Mouse (Mus musculus): ENCODE data around the gene Ecd. TPM values are rescaled to one million over a fixed set of nuclear protein-coding genes. Genes with fewer than 3 reads are reported as not detected.
A peak's percentile ranks its signal among the peaks of the same experiment; 100 is the strongest.

The Ecd gene
- polyA plus RNA-seq, 1 experiment = 67.2 TPM

DNA sequence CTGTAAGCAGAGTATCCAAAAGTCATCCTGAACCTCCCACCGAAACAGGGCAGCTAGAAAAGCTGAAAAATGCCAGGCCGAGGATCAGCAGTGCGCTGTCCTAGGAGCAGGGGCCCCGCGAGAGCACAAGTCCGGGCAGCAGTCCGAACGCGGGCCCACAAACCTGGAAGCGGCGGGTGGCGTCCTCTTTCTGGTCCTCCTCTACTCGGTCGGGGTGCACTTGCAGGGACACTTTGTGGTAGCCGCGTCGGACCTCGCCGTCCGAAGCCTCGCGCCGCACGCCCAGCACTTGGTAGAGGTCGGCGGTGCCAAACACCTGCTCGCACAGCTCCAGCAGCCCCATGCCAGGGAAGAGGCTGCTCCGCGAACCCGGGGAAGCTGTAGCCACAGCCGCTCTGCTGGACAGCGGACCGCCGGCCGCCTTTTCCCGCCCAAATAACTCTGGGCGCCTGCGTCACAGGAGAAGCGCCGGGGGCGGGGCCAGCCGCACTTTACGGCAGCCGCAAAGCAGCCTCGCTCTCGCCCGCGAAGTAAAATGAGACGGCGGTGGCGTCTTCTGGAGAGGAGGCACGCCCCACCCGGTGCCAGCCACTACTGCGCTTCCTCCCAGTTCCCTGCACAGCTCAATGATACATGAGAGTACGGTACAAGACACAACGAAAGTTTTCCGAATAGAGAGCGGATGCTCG, 40.7 kb upstream of the Ecd start, which contains the start of gene Dnajc9:
Gene Dnajc9 (minus strand): TSS at position 470 of the 689 bp plus-strand sequence.
- peak within 1 kb of the TSS; percentile 96 for H3K4me3 ChIP-seq (ENCODE audit: low read depth, low read length)
- no peaks in the 10 kb centered on the region for H3K4me1 ChIP-seq (ENCODE audit: control insufficient read depth, insufficient read depth, low read length)
- no peaks in the 10 kb centered on the region for H3K9me3 ChIP-seq (replicated peaks; ENCODE audit: control insufficient read depth, insufficient read depth, low read length, poor library complexity, severe bottlenecking)
- TF ChIP-seq EP300 (IDR thresholded peaks at IDR 0.05; ENCODE audit: insufficient read depth, low read depth, low read length) (peak; percentile 30; the same call in 1 of the 2 replicates), CTCF (IDR thresholded peaks at IDR 0.05; ENCODE audit: low read depth, low read length) (no peak), POLR2A (IDR thresholded peaks at IDR 0.05; ENCODE audit: insufficient read depth, low read length) (no peak)
- H3K27me3 ChIP-seq (ENCODE audit: control insufficient read depth, insufficient read depth, low read length, poor library complexity, severe bottlenecking) = no peaks in the 10 kb centered on the region
- H3K36me3 ChIP-seq (ENCODE audit: control insufficient read depth, insufficient read depth, low read length, poor library complexity, severe bottlenecking) = peaks cover 43% of the 10 kb centered on the region
- H3K27ac ChIP-seq (ENCODE audit: insufficient read depth, low read length) = peak within 1 kb of the TSS; percentile 10
- peak within 1 kb of the TSS; percentile 79 for H3K9ac ChIP-seq (ENCODE audit: low read depth, poor library complexity, severe bottlenecking)

GRCm38 (mm10) chr14:20379753-20380430, 32.0 kb upstream of the Ecd start:
- Histone ChIP-seq H3K36me3 (ENCODE audit: control insufficient read depth, insufficient read depth, low read length, poor library complexity, severe bottlenecking) (0 out of 2 replicates have a peak, but pooled peaks cover 2% of the 10 kb centered on the region), H3K9me3 (replicated peaks; ENCODE audit: control insufficient read depth, insufficient read depth, low read length, poor library complexity, severe bottlenecking) (no peaks in the 10 kb centered on the region), H3K9ac (ENCODE audit: low read depth, poor library complexity, severe bottlenecking) (no peak overlapping the region), H3K4me1 (ENCODE audit: control insufficient read depth, insufficient read depth, low read length) (no peaks in the 10 kb centered on the region), H3K27me3 (ENCODE audit: control insufficient read depth, insufficient read depth, low read length, poor library complexity, severe bottlenecking) (no peaks in the 10 kb centered on the region), H3K27ac (ENCODE audit: insufficient read depth, low read length) (no peak overlapping the region), H3K4me3 (ENCODE audit: low read depth, low read length) (no peak overlapping the region)
- TF ChIP-seq EP300 (IDR thresholded peaks at IDR 0.05; ENCODE audit: insufficient read depth, low read depth, low read length) = no peak
- TF ChIP-seq POLR2A (IDR thresholded peaks at IDR 0.05; ENCODE audit: insufficient read depth, low read length) = no peak
- TF ChIP-seq CTCF (IDR thresholded peaks at IDR 0.05; ENCODE audit: low read depth, low read length) = no peak

DNA sequence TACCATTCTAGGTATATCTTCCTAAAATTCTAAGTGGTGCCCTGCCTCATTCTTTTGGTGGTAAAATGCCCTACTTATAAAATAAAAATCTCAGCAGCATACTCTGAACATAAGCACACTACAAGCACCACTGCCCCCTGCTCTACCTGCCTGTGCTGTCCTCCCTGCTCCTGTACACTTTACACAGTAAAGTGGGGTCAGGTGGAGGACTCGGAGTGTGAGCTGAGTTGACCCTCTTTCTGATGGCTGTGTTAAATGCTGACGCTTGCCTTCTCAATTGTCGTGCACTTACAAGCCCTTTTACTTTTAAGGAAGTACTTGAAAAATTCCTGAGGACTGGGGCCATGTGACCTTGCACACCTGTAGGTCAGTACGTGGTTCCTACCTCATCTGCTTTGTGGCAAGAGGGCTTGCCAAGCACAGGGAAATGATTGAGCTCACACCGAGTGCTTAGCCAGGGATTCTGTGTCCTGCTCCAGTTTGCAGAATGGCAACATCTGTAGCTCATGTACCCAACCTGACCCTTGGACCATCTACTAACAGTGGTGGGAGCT, 31.2 kb upstream of the Ecd start:
- no peaks in the 10 kb centered on the region for H3K4me1 ChIP-seq (ENCODE audit: control insufficient read depth, insufficient read depth, low read length)
- H3K4me3 ChIP-seq (ENCODE audit: low read depth, low read length) = no peak overlapping the region
- no peak overlapping the region for H3K27ac ChIP-seq (ENCODE audit: insufficient read depth, low read length)
- 0 out of 2 replicates have a peak, but pooled peaks cover 2% of the 10 kb centered on the region for H3K36me3 ChIP-seq (ENCODE audit: control insufficient read depth, insufficient read depth, low read length, poor library complexity, severe bottlenecking)
- no peaks in the 10 kb centered on the region for H3K27me3 ChIP-seq (ENCODE audit: control insufficient read depth, insufficient read depth, low read length, poor library complexity, severe bottlenecking)
- H3K9me3 ChIP-seq (replicated peaks; ENCODE audit: control insufficient read depth, insufficient read depth, low read length, poor library complexity, severe bottlenecking) = peaks cover 2% of the 10 kb centered on the region; the same call in 1 of the 2 replicates
- H3K9ac ChIP-seq (ENCODE audit: low read depth, poor library complexity, severe bottlenecking) = no peak overlapping the region
- TF ChIP-seq POLR2A (IDR thresholded peaks at IDR 0.05; ENCODE audit: insufficient read depth, low read length) (no peak), CTCF (IDR thresholded peaks at IDR 0.05; ENCODE audit: low read depth, low read length) (no peak), EP300 (IDR thresholded peaks at IDR 0.05; ENCODE audit: insufficient read depth, low read depth, low read length) (no peak)

DNA sequence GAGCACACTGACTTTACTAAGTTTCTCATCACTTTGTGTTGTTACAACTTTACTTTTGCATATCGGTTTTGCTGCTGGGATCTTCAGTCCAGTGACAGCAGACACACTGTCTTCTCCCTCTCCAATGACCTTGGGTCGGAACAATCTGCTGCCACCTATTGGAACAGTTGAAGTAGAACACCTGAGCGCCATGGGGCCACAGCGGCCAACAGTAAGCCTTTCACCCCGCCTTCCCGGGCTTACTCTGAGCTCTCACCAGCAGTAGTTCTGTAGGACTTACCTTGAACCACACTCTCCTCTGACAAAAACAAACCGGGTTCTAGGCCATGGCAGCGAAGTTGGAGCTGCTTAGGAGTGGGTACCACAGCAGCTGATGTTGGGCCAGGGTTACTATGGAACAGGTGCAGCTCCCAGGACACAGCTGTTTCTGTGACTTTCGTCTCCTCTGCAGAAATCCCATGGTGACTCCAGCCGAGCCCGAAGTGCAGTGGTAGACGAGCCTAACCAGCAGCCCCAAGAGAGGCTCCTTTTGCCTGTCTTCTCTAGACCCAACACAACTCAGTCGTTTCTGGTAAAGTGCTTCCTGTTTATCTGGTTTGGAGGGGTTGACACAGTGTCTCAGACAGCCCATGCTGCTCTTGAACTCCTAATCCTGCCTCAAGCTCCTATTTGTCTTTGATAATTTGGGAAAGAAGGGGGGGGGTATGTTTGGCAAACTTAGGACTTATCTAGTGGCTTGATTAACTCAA, 30.6 kb upstream of the Ecd start:
- TF ChIP-seq EP300 (IDR thresholded peaks at IDR 0.05; ENCODE audit: insufficient read depth, low read depth, low read length) (no peak), CTCF (IDR thresholded peaks at IDR 0.05; ENCODE audit: low read depth, low read length) (peak; percentile 67)
- Histone ChIP-seq H3K4me1 (ENCODE audit: control insufficient read depth, insufficient read depth, low read length) (no peaks in the 10 kb centered on the region), H3K36me3 (ENCODE audit: control insufficient read depth, insufficient read depth, low read length, poor library complexity, severe bottlenecking) (no peaks in the 10 kb centered on the region), H3K9me3 (replicated peaks; ENCODE audit: control insufficient read depth, insufficient read depth, low read length, poor library complexity, severe bottlenecking) (peaks cover 5% of the 10 kb centered on the region; the same call in 1 of the 2 replicates), H3K27ac (ENCODE audit: insufficient read depth, low read length) (no peak overlapping the region), H3K9ac (ENCODE audit: low read depth, poor library complexity, severe bottlenecking) (no peak overlapping the region), H3K4me3 (ENCODE audit: low read depth, low read length) (no peak overlapping the region), H3K27me3 (ENCODE audit: control insufficient read depth, insufficient read depth, low read length, poor library complexity, severe bottlenecking) (no peaks in the 10 kb centered on the region)

GRCm38 (mm10) chr14:20377112-20377521, 29.2 kb upstream of the Ecd start:
- Histone ChIP-seq H3K9ac (ENCODE audit: low read depth, poor library complexity, severe bottlenecking) (no peak overlapping the region), H3K9me3 (replicated peaks; ENCODE audit: control insufficient read depth, insufficient read depth, low read length, poor library complexity, severe bottlenecking) (peaks cover 7% of the 10 kb centered on the region; the same call in 1 of the 2 replicates), H3K4me3 (ENCODE audit: low read depth, low read length) (no peak overlapping the region), H3K36me3 (ENCODE audit: control insufficient read depth, insufficient read depth, low read length, poor library complexity, severe bottlenecking) (no peaks in the 10 kb centered on the region), H3K27me3 (ENCODE audit: control insufficient read depth, insufficient read depth, low read length, poor library complexity, severe bottlenecking) (no peaks in the 10 kb centered on the region), H3K27ac (ENCODE audit: insufficient read depth, low read length) (no peak overlapping the region), H3K4me1 (ENCODE audit: control insufficient read depth, insufficient read depth, low read length) (no peaks in the 10 kb centered on the region)
- TF ChIP-seq EP300 (IDR thresholded peaks at IDR 0.05; ENCODE audit: insufficient read depth, low read depth, low read length) = no peak
- no peak for TF ChIP-seq POLR2A (IDR thresholded peaks at IDR 0.05; ENCODE audit: insufficient read depth, low read length)
- TF ChIP-seq CTCF (IDR thresholded peaks at IDR 0.05; ENCODE audit: low read depth, low read length) = no peak

Data from ES-Bruce4 (cell line).